Mouse (Mus musculus) testis, adult 2 months (tissue): Measurements from ENCODE around the gene Zfp423.

Experiments
- CTCF ChIP-seq: fragments of 200-500 bp; IDR thresholded peaks from 2 replicates; pipeline ENCODE4 v1.5.1; 2012; ENCODE audit warnings: low read depth, mild to moderate bottlenecking, inconsistent platforms, low read length, moderate library complexity; ENCODE audit not compliant: control insufficient read depth, insufficient read depth, insufficient replicate concordance
- POLR2A ChIP-seq: fragments of 200-500 bp; IDR thresholded peaks from 2 replicates; pipeline ENCODE4 v1.6.1; 2012; ENCODE audit warnings: low read depth, mild to moderate bottlenecking, inconsistent platforms, low read length, moderate library complexity; ENCODE audit not compliant: control insufficient read depth

- TF ChIP-seq CTCF (no peak), POLR2A (no peak)
Measured at GRCm38 (mm10) chr8:87831116-87831515, 128.3 kb downstream of the Zfp423 start.
